Mouse (Mus musculus) E14TG2a.4 (cell line): Measurements from ENCODE around the gene Klf4.

Experiments
- CTCF ChIP-seq: conservative IDR thresholded peaks from 2 replicates; pipeline ENCODE4 v1.5.1; 2014; ENCODE audit warnings: low read length
- NANOG ChIP-seq: IDR thresholded peaks from 2 replicates; pipeline ENCODE4 v1.6.1; 2014; ENCODE audit warnings: borderline replicate concordance, low read length, mixed read lengths

- TF ChIP-seq CTCF (no peak), NANOG (no peak)
Observed at GRCm38 (mm10) chr4:55514733-55515176, 17.5 kb downstream of the Klf4 start.
